Mouse (Mus musculus) heart, embryonic 10.5 days (tissue): ENCODE measurements around the gene Zfp819. TPM values are rescaled to one million over a fixed set of nuclear protein-coding genes. Genes with fewer than 3 reads are reported as not detected.

ENCODE experiments used
- DNase-seq: peaks from one replicate; pipeline ENCODE4 v3.0.0-alpha.2; 2017; ENCODE audit warnings: low spot score
- H3K27ac ChIP-seq: fragments of 300-500 bp; sonication (generic); 2 replicates; pipeline ENCODE4 v1.5.1; 2016; ENCODE audit warnings: mild to moderate bottlenecking
- H3K27me3 ChIP-seq: fragments of 300-500 bp; sonication (generic); 2 replicates; pipeline ENCODE4 v1.6.1; 2016; ENCODE audit warnings: mild to moderate bottlenecking; ENCODE audit not compliant: poor library complexity, insufficient read depth, severe bottlenecking
- H3K36me3 ChIP-seq: fragments of 300-500 bp; sonication (generic); 2 replicates; pipeline ENCODE4 v1.6.1; 2016; ENCODE audit warnings: mild to moderate bottlenecking, moderate library complexity
- H3K4me1 ChIP-seq: fragments of 300-500 bp; sonication (generic); 2 replicates; pipeline ENCODE4 v1.6.1; 2016; ENCODE audit warnings: mild to moderate bottlenecking
- H3K4me3 ChIP-seq: fragments of 300-500 bp; sonication (generic); 2 replicates; pipeline ENCODE4 v1.5.1; 2016; ENCODE audit warnings: mild to moderate bottlenecking, moderate library complexity
- H3K9me3 ChIP-seq: fragments of 300-500 bp; sonication (generic); 2 replicates; pipeline ENCODE4 v1.6.1; 2016; ENCODE audit warnings: mild to moderate bottlenecking, moderate library complexity
- WGBS: fragments of 180-500 bp; shearing (Covaris S2); methylation state at CpG from one replicate; pipeline ENCODE4 v1.1.7; 2016; 5-methylcytosine and 5-hydroxymethylcytosine counted together
- polyA plus RNA-seq: library from polyadenylated mRNA; unstranded; fragments of >200 nt; fragmentation: Nextera tagmentation; extraction: Ambion mirVana; gene quantifications from 2 replicates; pipeline ENCODE4 v1.2.1, GENCODE M21; 2016

The Zfp819 gene
- polyA plus RNA-seq, 1 experiment from 2014 or later = 0.21 TPM

DNA sequence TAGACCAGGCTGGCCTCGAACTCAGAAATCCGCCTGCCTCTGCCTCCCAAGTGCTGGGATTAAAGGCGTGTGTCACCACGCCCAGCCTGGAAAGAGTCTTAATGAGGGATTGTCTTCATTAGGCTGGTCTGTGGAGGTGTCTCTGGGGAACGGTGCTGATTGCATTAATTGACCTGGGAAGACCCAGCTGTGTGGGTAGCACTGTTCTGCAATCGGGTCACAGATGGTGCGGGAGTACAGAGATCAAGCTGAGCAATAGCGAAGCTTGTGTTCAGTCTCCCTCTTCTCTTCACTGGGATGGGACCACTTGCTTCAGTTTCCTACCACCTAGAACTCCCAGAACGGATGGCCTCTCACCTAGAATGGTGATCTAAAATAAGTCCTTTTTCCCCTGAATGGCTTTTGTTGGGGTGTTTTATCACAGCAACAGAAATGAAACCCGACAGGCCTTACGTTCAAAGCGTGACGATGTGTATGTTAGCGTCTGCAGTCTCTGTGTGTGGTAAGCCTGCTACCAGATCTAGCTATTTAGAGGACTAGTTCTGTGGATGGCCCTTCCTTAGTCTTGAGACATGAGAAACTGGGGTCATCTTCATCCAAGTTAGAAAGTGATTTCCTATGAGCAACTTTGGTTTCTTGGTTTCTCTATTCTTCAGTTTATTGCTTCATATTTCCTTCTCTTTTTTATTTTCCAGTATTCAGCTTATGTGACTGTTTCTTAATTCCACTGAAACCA lies 7.0 kb downstream of the Zfp819 start:
- no peak for DNase-seq
- Histone ChIP-seq H3K27ac (no peak overlapping the region), H3K36me3 (no peaks in the 10 kb centered on the region), H3K4me3 (no peak overlapping the region), H3K4me1 (no peaks in the 10 kb centered on the region), H3K27me3 (no peaks in the 10 kb centered on the region), H3K9me3 (no peaks in the 10 kb centered on the region)
- 86% methylated on average over 14 of the region's 14 CpGs for WGBS

DNA sequence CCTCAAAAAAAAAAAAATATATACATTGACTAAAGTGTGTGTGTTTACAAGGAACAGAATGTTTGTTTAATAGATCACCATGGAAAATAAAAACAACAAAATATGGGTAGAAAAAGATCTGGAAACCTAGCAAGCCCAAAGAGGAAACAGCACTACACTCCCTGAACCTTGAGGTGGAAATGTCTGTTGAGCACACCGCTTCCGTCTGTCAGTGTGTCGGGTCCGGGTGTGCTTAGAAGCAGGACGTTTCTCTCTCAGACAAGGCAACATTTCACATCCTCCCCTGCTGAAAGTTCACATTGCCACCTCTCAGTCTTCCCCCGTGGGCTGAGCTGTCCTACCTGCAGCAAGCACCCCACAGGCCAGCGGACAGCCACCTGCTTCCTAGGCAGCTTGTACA lies 16.0 kb downstream of the Zfp819 start:
- no peak overlapping the region for H3K4me3 ChIP-seq
- H3K27me3 ChIP-seq = no peaks in the 10 kb centered on the region
- H3K9me3 ChIP-seq = no peaks in the 10 kb centered on the region
- no peak overlapping the region for H3K27ac ChIP-seq
- no peaks in the 10 kb centered on the region for H3K36me3 ChIP-seq
- H3K4me1 ChIP-seq = 0 out of 2 replicates have a peak, but pooled peaks cover 4% of the 10 kb centered on the region
- 73% methylated on average over 7 of the region's 7 CpGs for WGBS
- no peak for DNase-seq

DNA sequence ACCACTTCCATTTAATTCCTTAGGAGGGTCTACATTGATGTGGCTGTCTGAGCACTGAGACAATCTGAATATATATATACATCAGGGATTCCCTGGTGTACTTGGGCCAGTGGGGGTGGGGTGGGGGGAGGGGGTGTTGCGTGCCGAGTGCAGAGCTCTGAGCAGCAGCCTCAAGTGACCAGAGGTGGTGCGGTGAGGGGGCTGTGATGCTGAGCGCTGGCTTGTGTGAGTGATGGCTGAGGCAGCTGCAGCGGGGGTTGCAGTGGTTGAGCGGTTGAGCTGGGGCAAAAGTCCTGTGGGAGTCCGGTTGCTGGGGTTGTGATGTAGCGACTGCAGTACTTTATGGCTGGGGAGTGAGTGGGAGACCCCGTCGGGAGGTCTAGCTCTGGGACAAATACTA lies 16.9 kb downstream of the Zfp819 start:
- no peak overlapping the region for H3K4me3 ChIP-seq
- H3K27me3 ChIP-seq = no peaks in the 10 kb centered on the region
- H3K27ac ChIP-seq = no peak overlapping the region
- 15% methylated on average over 10 of the region's 10 CpGs for WGBS
- 0 out of 2 replicates have a peak, but pooled peaks cover 4% of the 10 kb centered on the region for H3K4me1 ChIP-seq
- no peaks in the 10 kb centered on the region for H3K9me3 ChIP-seq
- DNase-seq = no peak
- H3K36me3 ChIP-seq = no peaks in the 10 kb centered on the region

DNA sequence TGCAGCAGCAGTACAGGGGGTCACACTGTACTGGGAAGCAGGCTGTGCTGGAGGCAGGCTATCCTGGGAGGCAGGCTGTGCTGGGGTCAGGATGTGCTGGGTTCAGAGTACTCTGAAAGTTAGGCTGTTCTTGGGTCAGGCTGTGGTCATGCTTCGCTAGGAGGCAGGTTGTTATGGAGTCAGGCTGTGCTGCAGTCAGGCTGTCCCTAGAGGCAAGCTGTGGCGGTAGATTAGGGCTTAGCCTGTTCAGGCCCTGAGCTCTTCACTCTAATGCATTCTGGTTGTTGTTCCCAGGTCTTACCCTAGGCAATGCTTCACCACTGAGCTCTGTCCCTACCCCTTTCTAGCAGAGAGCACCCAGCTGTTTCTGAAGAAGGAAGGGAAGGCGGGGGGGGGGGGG lies 18.1 kb downstream of the Zfp819 start:
- no peaks in the 10 kb centered on the region for H3K9me3 ChIP-seq
- 65% methylated on average over 3 of the region's 3 CpGs for WGBS
- no peak for DNase-seq
- no peak overlapping the region for H3K4me3 ChIP-seq
- 0 out of 2 replicates have a peak, but pooled peaks cover 4% of the 10 kb centered on the region for H3K4me1 ChIP-seq
- no peak overlapping the region for H3K27ac ChIP-seq
- H3K27me3 ChIP-seq = no peaks in the 10 kb centered on the region
- H3K36me3 ChIP-seq = no peaks in the 10 kb centered on the region

DNA sequence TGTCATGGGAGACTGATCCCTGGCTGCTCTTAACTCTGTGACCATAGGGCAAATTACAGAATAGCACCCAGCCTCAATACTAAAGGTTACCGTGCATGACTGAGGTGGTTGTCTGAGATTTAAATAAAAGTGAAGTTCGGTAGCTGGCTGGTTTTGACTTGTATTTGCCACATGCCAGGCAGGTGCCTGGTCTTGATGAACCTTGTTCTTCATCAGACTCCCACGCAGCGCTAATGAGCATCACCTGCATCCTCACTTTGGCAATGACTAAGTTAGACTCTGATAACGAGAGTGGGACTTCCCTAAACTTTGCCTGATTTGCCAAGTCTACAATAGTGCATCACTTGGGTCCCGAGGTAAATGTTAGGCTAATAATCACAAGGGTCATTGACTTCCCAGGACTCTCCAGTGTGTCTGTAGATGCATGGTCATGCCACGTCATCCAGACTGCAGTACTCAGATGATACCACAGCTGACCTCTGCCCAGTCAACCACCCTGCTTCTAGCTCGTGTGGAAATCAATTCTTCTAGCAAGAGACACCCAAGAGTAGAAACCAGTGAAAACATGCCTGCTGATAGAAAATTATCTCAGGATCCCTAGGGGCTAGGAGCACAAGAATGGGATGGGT lies 18.9 kb downstream of the Zfp819 start:
- no peaks in the 10 kb centered on the region for H3K27me3 ChIP-seq
- 80% methylated on average over 8 of the region's 8 CpGs for WGBS

DNA sequence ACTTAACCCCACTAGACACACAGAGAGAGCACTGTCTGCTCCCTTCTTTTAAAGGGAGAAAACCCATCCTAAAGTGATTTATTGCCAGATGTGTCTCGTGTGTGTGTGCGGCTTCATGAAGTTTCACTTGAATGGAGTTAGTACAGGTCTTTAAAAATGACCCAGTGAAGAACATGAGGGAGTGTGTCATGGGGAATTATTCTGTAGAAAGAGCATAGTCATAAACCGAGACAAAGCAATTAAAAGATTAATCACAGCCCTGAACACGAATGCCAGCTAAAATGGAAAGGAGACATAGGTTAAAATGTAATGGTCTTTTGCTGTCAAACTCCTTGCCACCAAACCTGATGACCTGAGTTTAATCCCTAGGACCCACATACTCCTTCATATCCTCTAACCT lies 27.0 kb downstream of the Zfp819 start:
- no peak overlapping the region for H3K27ac ChIP-seq
- no peaks in the 10 kb centered on the region for H3K36me3 ChIP-seq
- H3K9me3 ChIP-seq = no peaks in the 10 kb centered on the region
- H3K4me1 ChIP-seq = no peaks in the 10 kb centered on the region
- no peak overlapping the region for H3K4me3 ChIP-seq
- H3K27me3 ChIP-seq = no peaks in the 10 kb centered on the region
- WGBS = 83% methylated on average over 4 of the region's 4 CpGs
- DNase-seq = no peak

More for the DNA sequence above, 18.9 kb downstream of the Zfp819 start:
- Histone ChIP-seq H3K4me1 (0 out of 2 replicates have a peak, but pooled peaks cover 4% of the 10 kb centered on the region), H3K36me3 (no peaks in the 10 kb centered on the region), H3K4me3 (no peak overlapping the region), H3K9me3 (no peaks in the 10 kb centered on the region), H3K27ac (no peak overlapping the region)
- DNase-seq = no peak

DNA sequence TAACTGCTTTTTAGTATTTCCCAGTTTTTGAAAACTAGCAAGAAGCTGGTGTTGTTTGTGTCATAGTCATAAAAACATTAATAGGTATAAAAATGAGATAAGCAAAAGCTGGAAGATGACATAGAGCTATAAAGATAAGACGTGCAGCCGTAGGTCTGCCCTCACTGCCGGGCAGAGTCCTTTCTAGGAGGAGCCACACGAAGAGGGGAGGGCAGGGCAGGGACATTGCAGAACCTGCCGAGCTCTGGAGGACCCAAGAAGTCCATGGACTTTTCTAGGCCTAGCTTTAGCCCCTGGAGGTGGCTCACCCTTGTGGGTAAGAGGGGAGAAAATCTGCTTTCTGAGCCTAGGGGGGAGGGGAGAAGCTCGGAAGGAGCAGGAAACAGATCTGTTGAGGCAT lies 27.5 kb downstream of the Zfp819 start, which contains the start of gene Ceacam18:
Gene Ceacam18 (plus strand): TSS at position 208 of the 400 bp plus-strand sequence.
- Histone ChIP-seq H3K36me3 (no peaks in the 10 kb centered on the region), H3K9me3 (no peaks in the 10 kb centered on the region), H3K27me3 (no peaks in the 10 kb centered on the region), H3K27ac (no peak within 1 kb of the TSS), H3K4me1 (no peaks in the 10 kb centered on the region), H3K4me3 (no peak within 1 kb of the TSS)
- no peak for DNase-seq
- WGBS = 62% methylated on average over 6 of the region's 6 CpGs

DNA sequence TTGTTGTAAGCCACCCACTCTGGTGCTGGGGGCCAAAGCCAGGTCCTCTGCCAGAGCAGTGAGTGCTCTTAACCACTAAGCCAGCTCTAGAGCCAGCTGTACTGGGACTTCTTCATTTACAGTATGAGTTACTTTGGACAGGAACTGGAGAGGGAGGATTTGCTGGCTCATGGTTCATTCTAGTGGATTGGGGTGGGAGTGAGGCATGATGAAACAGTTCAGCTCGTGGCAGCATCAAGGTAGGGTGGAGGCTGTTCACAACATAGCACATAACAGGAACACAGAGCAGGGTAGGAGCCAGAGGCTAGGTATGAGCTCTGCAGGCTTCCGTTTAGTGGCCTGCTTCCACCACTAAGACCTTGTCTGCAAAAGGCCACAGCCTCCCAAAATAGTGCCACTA lies 29.2 kb downstream of the Zfp819 start:
- Histone ChIP-seq H3K27me3 (no peaks in the 10 kb centered on the region), H3K36me3 (no peaks in the 10 kb centered on the region), H3K4me1 (no peaks in the 10 kb centered on the region), H3K9me3 (no peaks in the 10 kb centered on the region), H3K27ac (no peak overlapping the region), H3K4me3 (no peak overlapping the region)
- WGBS = 58% methylated on average over 2 of the region's 2 CpGs
- no peak for DNase-seq

DNA sequence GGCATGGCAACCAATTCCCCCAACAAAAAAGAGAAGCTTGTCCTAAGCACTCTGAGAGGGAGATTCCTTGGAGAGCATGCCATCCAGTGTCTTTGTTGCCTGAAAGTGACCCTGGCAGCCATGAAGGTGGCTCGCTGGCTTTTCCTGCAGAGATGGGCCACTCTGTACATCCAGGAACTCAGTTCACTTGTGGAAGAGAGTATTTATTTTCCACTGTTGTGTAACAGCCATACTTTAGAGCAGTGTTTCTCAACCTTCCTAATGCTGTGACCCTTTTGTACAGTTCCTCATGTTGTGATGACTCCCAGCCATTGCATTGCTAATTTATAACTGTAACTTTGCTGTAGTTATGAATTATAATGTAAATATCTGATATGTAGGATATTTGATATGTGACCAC lies 30.1 kb downstream of the Zfp819 start:
- H3K4me1 ChIP-seq = no peaks in the 10 kb centered on the region
- H3K27me3 ChIP-seq = no peaks in the 10 kb centered on the region
- no peak for DNase-seq
- H3K27ac ChIP-seq = no peak overlapping the region
- WGBS = 77% methylated on average over 1 of the region's 1 CpGs
- no peaks in the 10 kb centered on the region for H3K9me3 ChIP-seq
- no peak overlapping the region for H3K4me3 ChIP-seq
- H3K36me3 ChIP-seq = no peaks in the 10 kb centered on the region

DNA sequence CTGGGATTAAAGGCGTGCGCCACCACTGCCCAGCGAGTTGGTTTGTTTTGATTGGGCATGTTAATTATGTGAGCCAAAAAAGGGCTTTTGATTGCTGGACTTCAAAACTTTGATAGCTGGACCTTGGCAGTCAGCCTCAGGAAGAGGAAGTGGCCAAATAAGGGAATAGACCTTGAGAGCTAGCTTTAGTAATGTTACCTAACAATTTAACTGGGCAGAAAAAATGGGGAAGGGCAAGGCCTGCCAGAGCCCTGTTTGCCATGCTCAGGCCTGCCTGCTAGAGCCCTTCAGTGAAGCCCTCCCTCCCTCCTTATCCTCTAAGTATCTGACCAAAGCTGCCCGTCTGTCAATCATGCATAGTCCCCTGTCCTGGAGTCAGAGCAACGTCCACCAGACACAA lies 35.6 kb downstream of the Zfp819 start:
- no peaks in the 10 kb centered on the region for H3K27me3 ChIP-seq
- no peak overlapping the region for H3K27ac ChIP-seq
- no peak overlapping the region for H3K4me3 ChIP-seq
- 76% methylated on average over 5 of the region's 5 CpGs for WGBS
- no peaks in the 10 kb centered on the region for H3K9me3 ChIP-seq
- no peaks in the 10 kb centered on the region for H3K4me1 ChIP-seq
- DNase-seq = no peak
- no peaks in the 10 kb centered on the region for H3K36me3 ChIP-seq

DNA sequence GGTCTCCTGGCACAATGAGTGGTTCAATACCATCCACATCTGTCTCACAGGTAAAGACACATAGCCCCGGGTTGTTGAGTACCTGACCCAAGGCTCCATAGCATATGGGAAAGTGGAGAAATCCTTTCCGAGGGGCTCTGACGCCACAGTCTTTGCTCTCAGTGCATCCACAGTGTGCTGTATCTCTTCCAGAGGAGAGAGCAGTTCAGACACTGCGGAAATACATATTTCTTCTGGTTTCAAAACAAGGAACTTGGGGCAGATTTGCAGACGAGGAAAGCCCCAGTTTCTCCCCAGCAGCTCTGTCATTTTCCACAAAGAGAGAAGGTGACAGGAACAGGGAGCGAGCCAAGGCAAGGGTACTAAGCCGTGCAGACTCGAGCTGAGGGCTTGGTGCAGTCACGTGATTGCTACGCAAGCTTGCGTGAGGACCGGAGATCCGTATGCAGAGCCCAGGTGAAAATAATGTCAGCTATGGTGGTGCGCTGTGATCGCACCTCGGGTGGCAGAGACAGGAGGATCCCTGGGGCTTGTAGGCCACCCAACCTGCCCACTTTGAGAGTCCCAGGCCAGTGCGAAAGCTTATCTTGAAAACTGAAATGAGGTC lies 36.2 kb downstream of the Zfp819 start:
- H3K27me3 ChIP-seq = no peaks in the 10 kb centered on the region
- H3K4me1 ChIP-seq = no peaks in the 10 kb centered on the region
- no peak overlapping the region for H3K27ac ChIP-seq
- WGBS = 69% methylated on average over 17 of the region's 17 CpGs
- no peak overlapping the region for H3K4me3 ChIP-seq
- H3K36me3 ChIP-seq = no peaks in the 10 kb centered on the region
- H3K9me3 ChIP-seq = no peaks in the 10 kb centered on the region
- no peak for DNase-seq

DNA sequence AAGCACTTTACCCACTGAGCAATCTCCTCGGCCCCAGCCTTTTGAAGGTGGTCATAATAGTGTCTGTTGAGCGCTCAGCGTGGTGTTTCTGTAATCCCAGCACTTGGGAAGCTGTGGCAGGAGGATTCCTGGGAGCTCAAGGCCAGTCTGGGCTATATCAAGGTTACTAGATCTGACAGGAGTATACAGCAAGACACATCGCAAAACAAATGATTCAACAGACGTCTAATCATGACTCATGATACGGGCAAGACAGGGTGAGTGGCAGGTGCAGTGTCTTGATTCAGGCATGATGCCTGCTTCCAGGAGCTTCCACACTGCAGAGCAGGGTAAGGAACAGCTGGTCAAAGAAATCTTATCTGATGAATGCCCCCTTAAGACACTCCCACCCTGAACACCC lies 45.7 kb downstream of the Zfp819 start:
- peaks cover 4% of the 10 kb centered on the region; the same call in 1 of the 2 replicates for H3K9me3 ChIP-seq
- no peaks in the 10 kb centered on the region for H3K4me1 ChIP-seq
- no peak overlapping the region for H3K27ac ChIP-seq
- 84% methylated on average over 6 of the region's 6 CpGs for WGBS
- no peaks in the 10 kb centered on the region for H3K36me3 ChIP-seq
- no peaks in the 10 kb centered on the region for H3K27me3 ChIP-seq
- H3K4me3 ChIP-seq = no peak overlapping the region
- DNase-seq = no peak

DNA sequence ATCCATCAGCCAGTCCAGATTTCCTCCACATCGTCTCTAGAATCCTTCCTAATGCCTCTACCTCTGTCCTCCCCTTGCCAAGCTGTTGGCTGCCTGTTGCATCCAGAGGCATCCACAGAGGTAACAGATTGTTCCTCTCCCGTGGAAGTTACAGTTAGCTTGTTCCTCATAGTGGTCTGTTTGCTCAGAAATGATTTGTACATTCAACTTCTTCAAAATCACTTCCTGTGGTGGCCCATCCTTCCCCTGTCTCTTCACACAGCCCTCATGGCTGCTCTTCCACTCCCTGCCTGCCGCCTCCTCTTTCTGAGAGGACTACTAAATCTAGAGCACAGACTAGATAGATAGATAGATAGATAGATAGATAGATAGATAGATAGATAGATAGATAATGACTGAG lies 47.5 kb downstream of the Zfp819 start:
- H3K4me1 ChIP-seq = no peaks in the 10 kb centered on the region
- H3K27me3 ChIP-seq = no peaks in the 10 kb centered on the region
- H3K27ac ChIP-seq = no peak overlapping the region
- WGBS = 67% methylated on average over 3 of the region's 3 CpGs
- H3K9me3 ChIP-seq = peaks cover 4% of the 10 kb centered on the region; the same call in 1 of the 2 replicates
- no peaks in the 10 kb centered on the region for H3K36me3 ChIP-seq
- H3K4me3 ChIP-seq = no peak overlapping the region
- no peak for DNase-seq
